Mouse (Mus musculus): ENCODE measurements at regions not wholly inside any gene's neighbourhood (a gene's known extent, or its start where the extent isn't known, plus 50 kb on each side); places are given as distances from the start of the nearest gene placed in this dataset.

DNA sequence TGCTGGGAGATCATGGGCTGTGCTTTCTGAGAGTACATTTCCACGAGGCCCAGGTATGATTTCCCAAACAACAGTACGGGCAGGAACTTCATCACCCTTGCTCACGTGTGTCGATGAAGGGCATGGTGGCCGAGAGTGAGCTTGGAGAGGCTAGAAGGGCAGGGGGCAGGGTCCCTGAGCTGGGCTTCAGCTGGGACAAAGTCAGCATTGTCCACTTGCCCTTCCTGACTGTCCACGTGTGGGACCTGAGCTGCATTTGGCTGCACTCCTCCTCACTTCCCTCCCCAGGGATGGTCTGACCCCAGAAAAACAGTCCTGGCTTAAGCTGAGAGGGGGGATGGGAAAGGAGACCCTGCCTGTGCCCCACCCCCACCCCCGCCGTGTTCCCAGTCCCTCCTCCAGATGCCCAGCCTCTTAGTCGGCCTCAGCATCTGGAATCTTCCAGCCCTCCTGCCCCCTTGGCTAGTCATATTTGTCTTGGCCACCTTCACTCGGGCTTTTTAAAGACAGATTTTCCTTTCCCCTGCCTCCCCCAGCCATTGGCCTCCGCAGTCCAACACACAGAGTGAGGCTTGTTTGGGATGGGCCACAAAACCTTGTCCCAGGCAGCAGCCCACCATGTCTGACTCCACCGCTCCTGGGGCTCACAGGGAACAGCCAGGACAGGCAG is 58.6 kb downstream of the Isg20 start:
- no peak for DNase-seq (ENCODE audit: low spot score in 2 of 2)

DNA sequence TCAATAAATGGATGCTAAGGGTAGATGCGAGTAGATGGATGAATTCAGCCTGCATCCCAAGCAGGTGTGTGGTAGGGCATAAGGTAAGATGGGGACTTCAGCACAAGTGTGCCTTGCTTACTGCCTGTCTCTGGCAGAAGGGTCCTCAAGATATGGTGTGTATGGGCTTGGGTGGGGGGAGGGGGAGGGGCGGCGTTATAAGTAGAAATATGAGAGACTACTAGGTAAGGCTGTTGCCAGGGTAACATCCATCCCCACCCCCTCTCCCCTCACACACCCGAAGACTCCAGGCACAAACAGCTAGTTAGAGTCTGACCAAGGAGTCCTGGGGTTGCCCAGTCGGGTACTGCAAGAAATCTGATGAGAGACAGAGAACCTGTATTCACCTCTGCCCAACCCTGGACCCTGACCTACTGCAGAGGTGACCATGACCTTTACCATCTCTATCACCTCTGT is 63.5 kb upstream of the Acan start:
- DNase-seq (ENCODE audit: low spot score in 2 of 2) = no peak

GRCm38 (mm10) chr7:78990302-78991038 is 62.8 kb upstream of the Acan start:
- DNase-seq (ENCODE audit: low spot score in 2 of 2) = peak; percentile 15 to 45

GRCm38 (mm10) chr7:78992991-78993390 is 60.3 kb upstream of the Acan start:
- no peak for DNase-seq (ENCODE audit: low spot score in 2 of 2)

DNA sequence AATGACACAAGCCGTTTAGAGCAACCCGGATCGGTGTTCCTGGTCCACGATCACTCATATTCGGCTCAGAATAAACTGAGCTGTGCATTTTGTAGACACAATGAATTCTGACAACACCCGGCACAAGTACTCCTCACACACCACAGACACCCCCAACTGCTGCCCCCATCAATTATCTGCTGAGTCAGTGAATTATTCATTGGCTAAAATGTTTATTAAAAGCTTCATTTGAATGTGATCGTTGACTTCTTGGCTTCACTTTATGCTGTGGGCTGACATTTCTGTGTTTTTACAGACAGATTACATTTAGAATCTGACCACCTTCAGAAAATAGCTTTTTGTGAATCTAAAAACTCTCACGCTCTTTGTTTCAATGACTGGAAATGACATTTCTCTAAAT is 59.1 kb upstream of the Acan start:
- DNase-seq (ENCODE audit: low spot score in 2 of 2) = no peak

GRCm38 (mm10) chr7:78995034-78995433 is 58.2 kb upstream of the Acan start:
- no peak for DNase-seq (ENCODE audit: low spot score in 2 of 2)

DNA sequence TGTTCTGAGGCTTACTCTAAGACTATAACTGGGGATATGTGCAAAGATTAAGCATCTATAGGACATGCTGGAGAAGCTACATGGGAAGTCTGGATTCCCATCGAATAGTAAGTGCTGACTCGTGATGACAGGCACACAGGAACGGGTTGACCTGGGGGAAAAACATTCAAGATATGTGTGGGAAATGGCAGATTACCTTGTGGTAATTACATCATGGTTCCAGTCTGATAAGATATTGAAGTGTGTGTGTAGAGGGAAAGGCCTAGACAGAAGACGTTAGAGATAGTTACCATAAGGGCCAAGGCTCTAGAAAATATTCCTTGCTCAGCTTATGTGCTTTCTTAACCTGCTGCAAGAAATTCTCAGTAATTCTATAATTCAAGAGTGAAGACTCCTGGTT is 57.5 kb upstream of the Acan start:
- no peak for DNase-seq (ENCODE audit: low spot score in 2 of 2)
